Mouse (Mus musculus) liver, postnatal 0 days (tissue): ENCODE measurements around the gene Smad3.

Source experiments
- CTCF ChIP-seq: sonication (generic); IDR thresholded peaks from 2 replicates; pipeline ENCODE4 v1.5.1; 2016; ENCODE audit warnings: antibody characterized with exemption, low read depth
- EP300 ChIP-seq: IDR thresholded peaks from 2 replicates; pipeline ENCODE4 v1.6.1; 2016; ENCODE audit warnings: antibody characterized with exemption, low read depth, mild to moderate bottlenecking

GRCm38 (mm10) chr9:63647581-63648519, 109.9 kb downstream of the Smad3 start:
- TF ChIP-seq CTCF (no peak), EP300 (no peak)
